Mouse (Mus musculus): ENCODE data around the gene Tgoln1.

The Tgoln1 gene

DNA sequence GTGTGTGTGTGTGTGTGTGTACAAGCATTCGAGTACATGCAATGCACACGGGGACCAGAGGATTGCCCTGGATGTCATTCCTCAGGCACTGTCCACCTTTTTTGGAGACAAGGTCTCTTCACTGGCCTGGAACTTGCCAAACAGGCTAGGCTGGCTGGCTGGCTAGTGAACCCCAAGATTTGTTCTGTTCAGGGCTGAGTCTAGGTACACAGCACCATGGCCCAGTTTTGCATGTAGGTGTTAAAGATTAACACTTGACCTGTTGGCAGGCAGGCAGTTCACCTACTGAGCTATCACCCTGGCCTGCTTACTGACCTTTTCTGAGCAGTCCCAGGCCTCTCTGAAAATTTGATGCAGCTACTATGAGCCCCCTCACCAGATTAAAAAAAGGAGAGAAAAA is 13.6 kb upstream of the Tgoln1 start:
- no peak for DNase-seq (ENCODE audit: low read depth, low spot score)

DNA sequence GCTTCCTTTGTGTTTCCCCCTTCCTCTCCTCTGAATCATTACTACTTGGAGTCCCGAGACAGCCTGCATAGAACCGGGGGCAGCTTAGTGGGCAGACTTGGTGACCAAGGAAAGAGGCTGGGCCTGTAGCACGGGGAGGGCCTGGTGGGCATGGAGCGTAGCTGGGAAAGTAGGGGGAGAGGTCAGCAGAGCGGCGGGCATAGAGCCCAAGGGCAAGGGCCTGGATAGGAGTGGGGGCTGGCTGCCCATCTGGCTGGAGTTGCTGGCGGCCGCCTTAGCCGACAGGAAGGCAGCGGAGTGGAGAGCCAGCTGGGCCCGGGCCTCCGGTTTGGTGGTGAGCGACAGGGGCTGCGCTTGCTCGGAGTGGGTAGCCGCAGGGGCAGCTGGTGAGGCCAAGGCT is 10.5 kb upstream of the Tgoln1 start:
- DNase-seq (ENCODE audit: low read depth, low spot score) = no peak

DNA sequence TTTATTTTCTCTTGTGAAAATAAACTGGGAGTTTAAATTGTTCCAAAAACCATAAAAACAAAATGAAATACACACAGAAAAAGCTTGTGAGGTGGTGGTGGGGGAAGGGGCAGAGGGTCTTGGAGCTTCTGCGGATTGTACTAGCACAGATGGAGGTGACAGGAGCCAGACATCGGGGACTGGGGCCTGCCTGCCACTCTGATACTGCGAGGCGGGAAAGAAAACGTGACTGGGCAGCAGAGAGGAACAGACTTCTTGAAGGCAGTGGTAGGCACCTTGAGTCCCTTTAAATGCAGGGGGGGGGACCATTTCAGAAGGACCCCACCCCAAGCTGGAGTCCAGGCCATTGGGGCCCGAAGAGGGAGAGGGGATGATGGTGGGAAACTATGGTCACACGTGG is 9.6 kb upstream of the Tgoln1 start:
- DNase-seq (ENCODE audit: low read depth, low spot score) = no peak

DNA sequence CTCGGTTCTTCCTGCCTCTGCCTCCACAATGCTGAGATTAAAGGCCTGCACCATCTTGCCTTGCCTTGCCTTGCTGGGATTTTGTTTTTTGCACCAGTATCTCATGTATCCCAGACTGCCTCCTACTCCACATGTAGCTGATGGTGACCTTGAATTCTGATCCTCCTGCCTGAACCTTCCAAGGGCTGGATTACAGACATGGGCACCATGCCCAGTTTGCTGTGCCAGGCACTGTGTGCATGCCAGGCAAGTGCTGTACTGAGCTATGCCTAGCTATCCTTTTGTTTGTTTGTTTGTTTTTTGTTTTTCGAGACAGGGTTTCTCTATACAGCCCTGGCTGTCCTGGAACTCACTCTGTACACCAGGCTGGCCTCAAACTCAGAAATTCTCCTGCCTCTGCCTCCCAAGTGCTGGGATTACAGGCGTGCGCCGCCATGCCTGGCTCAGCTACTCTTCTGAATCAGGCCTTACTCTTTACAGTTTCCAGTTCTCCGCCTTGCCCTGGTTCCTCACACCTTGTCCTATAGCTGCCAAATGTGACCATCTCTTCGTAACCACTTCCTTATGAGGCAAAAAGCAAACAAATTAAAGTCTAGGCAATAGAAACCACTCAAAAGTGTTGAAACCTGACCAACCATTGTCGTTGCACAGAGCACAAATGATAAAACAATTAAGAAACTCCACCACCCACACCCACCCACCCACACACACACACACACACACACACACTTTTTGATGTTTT is 7.0 kb upstream of the Tgoln1 start:
- no peak for DNase-seq (ENCODE audit: low read depth, low spot score)

DNA sequence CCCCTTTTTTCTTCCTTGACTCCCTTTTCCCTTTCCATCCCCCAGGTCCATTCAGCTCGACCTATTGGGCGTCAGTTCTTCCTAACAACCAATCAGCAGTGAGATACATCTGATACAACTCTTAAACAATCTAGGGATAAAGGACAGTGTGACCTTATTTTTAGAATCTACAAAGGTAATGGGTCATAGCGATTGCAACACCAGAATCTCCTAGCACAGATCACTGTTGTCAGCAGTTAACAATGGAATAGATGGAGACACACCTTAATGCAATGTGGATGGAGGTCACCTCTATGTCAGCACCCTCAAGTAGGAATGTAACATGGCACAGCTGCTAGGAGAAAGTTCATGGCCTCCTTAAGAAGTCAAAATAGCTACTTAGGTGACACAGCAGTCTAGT is 6.1 kb upstream of the Tgoln1 start:
- no peak for DNase-seq (ENCODE audit: low read depth, low spot score)

DNA sequence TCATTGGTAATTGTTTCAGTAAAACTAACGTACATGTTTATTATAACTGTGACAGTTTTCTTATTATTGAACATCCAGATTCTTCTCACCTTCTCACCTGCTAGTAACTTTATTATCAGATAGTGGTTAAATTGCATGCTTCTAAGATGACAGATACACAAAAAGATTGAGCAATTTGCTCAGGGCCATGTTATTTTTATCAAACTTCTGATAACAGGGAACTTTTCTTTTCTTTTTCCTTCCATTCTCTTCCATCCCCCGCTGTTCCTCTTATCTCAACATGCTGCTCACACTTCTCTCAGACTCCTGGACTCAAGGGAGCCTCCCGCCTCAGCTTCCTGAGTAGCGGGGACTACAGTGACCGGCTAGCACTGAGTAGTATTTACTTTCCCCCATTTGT is 4.1 kb upstream of the Tgoln1 start:
- no peak for DNase-seq (ENCODE audit: low read depth, low spot score)

DNA sequence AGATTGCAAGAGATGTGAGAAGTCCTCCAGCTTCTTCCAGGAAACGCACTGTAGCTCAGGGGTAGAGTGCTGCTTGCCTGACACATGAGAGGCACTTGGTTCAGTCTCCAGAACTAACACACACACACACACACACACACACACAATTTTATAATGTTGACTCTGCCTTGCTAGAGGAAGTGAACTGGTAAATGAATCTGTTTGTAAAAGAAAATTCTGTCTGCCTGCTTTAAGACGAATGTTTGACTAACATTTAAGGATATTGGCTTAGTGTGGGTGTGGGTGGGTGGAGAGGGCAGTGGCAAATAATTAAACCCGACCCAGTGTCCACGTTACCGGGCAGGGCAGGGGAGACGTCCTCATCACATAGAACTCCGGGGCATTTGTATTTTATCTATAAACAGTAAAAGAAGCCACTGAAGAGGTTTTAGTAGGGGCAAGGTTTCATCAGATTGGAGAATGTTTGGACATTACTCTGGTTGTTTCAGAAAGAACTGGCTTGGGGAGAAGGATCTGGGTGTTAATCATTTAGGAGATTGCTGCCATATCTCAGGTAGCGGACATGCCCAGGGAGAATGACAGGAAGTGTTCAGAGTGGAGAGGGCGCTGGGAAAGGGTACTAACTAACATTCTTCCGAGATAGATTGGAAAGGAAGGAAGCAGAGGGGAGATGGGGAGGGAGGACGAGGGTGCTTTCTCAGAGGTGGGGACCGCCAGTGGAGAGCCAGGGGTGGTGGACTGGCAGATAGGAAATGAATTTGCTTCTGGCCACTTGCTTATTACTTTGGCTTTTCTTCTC is 3.1 kb upstream of the Tgoln1 start:
- no peak for DNase-seq (ENCODE audit: low read depth, low spot score)

DNA sequence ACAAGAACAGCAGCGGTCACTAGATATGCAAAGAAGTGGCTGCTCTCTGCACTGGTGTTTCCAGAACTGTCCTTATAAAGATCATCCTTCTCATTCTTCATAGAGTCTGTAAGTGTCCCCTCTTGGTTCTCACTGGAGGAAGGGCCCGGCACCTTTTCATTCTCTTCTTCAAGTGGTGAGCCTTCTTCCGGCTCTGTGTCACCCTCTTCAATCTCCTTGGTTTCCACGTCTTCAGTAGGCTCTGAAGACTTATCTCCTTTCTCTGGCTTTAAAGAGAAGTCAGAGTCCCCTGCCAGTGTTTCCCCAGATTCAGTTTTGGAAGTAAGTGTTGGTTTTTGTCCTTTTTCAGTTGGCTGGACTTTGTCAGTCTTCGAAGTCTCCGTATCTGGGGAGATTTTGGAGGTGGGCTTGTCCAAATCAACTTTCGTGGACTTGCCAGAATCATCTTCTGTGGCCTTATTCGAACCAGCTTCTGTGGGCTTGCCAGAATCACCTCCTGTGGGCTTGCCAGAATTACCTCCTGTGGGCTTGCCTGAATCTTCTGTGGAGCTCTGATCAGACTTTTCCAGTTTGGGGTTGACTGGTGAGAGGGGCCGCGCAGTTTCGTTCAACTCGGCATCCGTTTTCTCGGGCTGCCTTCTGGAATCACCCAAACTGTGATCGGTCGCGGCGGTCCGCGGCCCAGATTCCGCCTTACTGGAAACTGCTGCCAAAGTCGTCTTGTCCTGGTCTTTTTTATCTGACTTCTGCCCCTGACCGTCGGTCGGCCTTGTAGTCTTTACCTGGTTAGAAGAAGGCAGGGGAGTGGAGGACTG is 1.0 kb downstream of the Tgoln1 start:
- no peak for DNase-seq (ENCODE audit: low read depth, low spot score)

DNA sequence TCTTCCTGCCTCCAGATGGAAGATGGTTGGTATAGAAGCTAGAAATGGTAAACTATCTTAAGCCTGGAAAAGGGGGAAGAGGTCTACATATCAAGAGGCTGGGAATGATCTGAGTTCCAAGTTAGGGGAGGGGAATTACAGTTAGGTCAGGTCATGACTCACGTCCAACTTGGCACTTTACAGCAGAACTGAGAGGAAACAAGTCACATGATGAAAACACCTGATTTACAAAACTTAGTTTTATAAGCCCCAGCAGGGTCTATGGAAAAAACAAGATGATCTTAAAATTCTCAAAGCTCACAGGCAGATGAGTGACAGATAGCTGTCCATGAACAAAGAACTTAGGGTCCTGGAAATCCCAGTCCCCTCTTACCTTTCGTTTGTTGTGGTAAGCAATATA is 1.6 kb downstream of the Tgoln1 start:
- no peak for DNase-seq (ENCODE audit: low read depth, low spot score)

DNA sequence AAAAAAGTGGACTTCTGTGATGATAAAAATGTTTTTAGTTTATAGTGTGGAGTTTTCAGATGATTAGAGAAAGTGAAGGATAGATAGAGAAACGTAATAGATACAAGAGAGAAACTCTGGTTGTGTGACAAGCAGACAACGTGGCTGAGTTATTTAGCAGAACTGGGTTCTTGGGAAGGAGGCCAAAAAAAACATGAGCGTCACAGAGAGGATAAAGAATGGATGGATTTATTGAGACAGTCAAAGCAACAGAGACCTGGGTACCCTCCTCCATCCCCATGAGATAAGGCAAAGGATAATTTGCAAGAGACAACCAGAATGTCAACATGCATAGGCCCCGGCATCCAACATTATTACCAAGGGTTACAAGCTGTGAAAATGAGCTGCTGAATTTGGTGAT is 6.5 kb downstream of the Tgoln1 start:
- DNase-seq (ENCODE audit: low read depth, low spot score) = no peak

DNA sequence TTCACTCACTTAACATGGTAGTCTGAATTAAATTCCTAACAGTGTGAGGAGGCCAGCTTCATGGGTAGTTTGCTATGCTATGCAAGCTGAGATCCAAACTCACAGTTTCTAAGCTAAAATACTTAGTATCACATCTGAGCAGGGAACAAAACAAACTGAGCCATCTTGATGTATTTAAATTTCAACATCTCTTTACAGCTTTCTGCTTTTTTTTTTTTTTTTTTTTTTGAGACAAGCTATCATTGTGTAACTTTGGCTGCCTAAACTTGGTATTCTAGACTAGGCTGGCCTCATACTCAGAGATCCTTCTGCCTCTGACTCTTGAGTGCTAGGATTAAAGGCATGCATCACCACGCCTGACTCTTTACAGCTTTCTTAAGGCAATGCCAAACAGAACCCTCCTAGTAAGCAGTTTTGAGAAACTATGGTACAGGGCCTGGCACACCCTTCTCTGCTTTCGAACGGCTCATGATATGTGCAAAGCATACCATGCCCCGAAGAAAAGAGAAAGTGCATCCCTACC is 8.1 kb downstream of the Tgoln1 start:
- DNase-seq (ENCODE audit: low read depth, low spot score) = no peak

DNA sequence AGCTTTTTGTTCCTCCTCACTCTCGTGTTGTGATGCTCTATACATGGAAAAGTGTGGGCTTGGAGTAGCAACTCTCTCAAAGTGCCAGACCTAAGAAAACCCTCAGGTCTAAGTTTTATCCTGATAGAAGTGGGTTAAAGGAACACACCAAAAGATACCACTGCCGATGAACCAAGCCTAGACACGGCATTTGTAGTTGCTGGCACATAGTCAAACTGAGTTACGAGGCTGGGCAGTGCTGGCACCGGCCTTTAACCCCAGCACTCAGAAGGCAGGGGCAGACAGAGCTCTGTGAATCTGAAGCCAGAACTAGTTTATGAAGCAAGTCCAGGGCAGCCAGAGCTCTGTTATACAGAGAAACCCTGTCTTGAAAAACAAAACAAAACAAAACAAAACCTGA is 9.1 kb downstream of the Tgoln1 start:
- DNase-seq (ENCODE audit: low read depth, low spot score) = no peak

DNA sequence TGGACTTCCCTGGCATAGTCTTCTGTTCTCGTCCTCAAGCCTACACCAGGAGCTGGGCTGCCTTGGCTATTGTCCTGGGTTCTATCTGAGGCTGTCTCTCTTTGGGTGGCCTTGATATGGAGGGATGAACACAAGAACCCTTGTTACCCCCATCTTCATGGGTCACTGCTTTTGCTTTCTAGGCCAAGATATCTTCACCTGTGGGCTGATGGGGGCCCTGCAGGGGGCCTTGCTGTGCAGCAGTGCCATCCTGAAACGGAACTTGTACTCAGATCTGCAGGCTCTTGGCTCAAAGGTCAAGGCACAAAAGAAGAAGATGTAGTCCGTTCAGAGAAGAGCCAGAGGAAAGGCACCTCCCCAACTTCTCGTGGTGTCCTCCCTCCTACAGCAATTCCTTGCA is 9.7 kb downstream of the Tgoln1 start:
- DNase-seq (ENCODE audit: low read depth, low spot score) = no peak

DNA sequence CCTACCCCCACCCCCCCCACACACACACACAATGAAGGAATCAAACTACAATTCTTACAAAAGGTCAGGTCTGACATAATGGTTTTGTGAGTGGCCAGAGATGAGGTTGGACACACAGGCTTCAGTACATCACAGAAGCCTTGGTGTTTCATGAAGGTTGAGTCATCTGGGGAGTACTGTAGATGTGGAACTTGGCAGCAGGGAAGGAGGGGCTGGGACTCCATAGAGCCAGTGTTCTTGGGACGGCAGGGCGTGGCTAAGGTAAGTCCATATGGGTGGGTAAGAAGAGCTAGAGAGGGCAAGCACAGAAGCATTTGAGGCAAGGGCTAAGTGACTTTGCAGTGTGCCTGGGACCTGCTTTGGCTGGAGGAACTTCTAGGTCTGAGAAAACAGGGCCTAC is 12.7 kb downstream of the Tgoln1 start:
- no peak for DNase-seq (ENCODE audit: low read depth, low spot score)

DNA sequence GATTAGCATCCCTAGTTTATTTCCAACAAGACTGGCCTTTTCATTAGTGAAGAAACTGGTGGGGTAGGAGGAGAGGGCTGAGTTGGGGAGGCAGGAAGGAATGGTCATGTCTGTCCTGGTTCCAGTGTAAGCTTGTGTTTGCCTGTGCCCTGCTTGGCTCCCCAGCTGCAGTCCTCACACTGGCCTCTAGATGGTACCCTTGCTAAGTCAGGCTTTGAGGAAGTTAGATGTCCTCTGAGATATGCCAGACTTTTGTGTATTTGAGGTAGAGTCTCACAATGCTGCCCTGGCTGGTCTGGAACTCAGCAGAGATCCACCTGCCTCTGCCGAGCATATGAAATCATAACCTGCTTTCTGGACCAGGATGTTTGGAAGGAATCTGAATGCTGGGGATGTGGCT is 15.1 kb downstream of the Tgoln1 start:
- no peak for DNase-seq (ENCODE audit: low read depth, low spot score)

DNA sequence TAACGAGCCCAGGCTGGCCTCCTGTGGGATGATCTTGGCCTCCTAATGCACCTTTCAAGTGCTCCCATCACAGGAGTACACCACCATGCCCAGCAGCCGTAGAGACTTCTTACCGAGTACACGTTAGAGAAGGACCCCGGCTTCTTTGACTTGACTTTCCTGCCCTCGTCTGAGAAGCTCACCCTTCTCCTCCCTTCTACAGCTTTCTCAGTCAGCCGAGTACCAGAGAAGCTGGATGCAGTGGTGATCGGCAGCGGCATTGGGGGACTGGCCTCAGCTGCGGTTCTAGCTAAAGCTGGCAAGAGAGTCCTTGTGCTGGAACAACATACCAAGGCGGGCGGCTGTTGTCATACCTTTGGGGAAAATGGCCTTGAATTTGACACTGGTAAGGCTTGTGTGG is 16.0 kb downstream of the Tgoln1 start:
- no peak for DNase-seq (ENCODE audit: low read depth, low spot score)

DNA sequence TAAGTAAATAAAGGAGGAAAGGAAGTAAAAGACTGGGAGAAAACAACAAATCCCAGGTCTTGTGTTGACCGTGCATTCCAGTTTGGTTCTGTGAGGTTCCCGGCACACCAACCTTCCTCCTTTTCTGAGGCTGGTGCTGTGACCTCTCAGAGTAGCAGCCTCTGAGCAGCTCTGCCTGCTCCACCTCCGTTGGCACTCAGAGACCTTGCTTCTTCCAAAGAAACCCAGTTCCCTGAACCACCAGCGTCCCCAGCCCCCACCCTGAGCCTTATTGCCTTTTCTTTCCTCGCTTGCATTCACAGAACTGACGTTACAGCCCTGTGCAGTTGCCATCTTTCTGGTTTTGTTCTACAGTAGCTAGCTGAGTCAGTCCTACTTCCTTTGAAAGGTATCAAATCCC is 16.6 kb downstream of the Tgoln1 start:
- DNase-seq (ENCODE audit: low read depth, low spot score) = no peak

DNA sequence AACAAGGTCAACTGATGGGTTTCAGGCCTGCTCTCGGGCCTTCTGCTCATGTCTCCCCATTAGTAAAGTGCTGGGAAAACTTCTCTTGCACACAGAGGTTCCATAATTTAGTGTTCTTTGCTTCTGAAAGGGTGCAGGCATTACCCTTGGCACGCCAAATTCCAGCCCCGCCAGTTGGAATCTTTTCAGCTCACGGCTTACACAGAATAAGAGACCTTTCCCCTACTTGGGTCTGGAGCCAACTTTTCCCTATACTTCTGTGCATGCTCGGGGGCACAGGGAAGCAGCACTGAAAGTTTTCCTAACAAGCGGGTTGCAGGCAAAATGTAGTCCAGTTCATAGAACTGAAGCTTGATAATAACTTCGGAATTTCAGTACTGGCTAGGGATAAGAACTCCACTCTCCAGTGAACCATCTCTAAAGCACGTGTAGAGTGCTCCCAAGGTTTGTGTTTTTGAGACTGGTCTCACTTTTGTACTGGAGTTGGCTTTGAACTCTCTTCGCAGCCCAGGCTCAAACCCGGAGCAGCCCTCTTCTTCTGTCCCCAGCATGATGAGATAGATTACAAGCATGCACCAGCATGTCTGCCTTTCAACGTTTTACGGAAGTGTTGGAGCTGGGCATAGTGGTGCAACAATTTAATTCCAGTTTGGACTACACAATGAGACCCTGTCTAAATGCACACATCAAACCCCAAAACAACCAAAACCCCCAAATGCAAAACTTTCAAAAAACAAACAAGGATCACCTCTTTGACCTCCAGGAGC is 17.8 kb downstream of the Tgoln1 start:
- no peak for DNase-seq (ENCODE audit: low read depth, low spot score)

DNA sequence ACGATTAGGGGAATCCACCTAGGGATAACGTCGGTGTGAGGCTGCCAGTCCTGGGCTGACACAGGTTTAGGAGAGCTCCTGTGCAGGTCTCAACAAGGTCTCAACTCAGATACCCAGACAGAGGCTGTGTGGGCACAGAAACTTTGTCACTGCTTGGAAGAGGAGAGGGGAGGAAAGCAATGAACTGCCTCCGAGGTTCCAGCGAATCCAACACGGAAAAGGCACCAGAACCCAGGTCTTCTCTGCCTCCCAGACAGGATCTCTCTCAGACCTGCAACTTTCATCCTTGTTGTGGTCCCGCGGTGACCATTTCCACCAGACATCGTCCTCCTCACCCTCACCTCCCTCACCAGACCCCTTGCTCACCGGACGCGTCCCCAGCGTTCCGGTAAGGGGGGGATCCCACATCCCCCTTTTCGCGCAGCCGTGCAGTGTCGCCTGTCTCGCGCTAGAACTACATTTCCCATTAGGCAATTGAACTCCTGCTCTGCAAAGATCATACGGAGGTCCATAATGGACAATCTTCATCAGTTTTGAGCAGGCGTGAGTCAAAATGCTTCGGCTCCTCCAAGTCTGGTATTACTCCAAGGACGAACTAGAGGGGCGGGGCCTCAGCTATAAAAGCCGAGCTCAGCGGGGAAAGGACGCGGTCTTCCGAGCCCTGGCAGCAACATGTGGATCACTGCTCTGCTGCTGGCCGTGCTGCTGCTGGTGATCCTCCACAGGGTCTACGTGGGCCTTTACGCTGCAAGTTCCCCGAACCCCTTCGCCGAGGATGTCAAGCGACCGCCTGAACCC is 18.6 kb downstream of the Tgoln1 start, which contains the start of the genes Elmod3 and Retsat:
TSS of gene Elmod3 (minus strand) at position 458 of the 798 bp plus-strand sequence.
TSS of gene Retsat (plus strand) at position 520 of the 798 bp plus-strand sequence.
- peak; percentile 75 for DNase-seq (ENCODE audit: low read depth, low spot score)

DNA sequence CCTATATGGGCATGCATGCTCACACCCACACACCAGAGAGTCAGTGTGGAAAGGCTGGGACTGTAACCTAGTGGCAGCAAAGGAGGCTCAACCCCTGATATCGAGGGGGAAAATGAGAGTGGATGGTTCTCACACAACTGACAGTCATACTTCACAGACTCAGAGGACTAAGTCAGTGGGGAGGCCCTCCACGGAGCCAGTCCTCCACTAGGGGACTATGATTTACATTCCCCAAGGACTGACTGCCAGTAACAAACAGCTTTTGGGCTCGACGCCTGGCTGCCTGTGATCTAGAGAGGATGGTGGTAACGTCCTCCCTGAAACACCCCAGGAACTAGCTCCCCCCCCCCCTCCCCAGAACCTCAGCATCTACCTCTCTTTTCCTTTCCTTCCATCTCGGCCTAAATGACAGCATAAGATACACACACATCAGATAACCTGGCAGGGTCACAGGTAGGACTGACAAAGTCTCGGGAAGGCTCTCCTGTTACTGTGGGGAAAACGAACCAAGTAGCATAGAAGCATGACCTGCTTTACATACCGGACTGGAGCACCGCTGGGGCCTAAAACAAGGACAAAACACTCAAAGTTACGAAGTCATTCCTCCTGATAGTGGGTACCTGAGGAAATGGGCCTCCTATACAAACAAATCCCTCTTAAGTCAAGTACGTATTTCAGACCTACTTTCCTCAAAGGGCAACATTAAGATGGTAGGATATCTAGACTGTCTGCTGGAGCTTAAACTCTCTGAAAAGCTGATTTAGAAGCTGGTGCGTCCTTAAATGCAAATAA is 19.5 kb downstream of the Tgoln1 start:
- DNase-seq (ENCODE audit: low read depth, low spot score) = no peak
